Mouse (Mus musculus) heart, adult 2 months (tissue): ENCODE measurements around the gene Slc44a1. TPM values are rescaled to one million over a fixed set of nuclear protein-coding genes. Genes with fewer than 3 reads are reported as not detected.

Experiments used
- DNase-seq, 2 experiments: peaks; one replicate each; pipeline ENCODE4 v3.0.0; 2021
- H3K27ac ChIP-seq: fragments of 200-600 bp; 2 replicates; pipeline ENCODE4 v1.8.1; 2022
- H3K27me3 ChIP-seq: fragments of 200-500 bp; 2 replicates; pipeline ENCODE4 v1.6.1; 2012; ENCODE audit warnings: mild to moderate bottlenecking, low read length, inconsistent platforms, mixed read lengths; ENCODE audit not compliant: control insufficient read depth, insufficient read depth
- H3K36me3 ChIP-seq: fragments of 200-500 bp; 2 replicates; pipeline ENCODE4 v1.6.1; 2012; ENCODE audit warnings: low read length, inconsistent platforms; ENCODE audit not compliant: control insufficient read depth, insufficient read depth
- H3K4me1 ChIP-seq: fragments of 200-500 bp; 2 replicates; pipeline ENCODE4 v1.6.1; 2011; ENCODE audit warnings: low read length; ENCODE audit not compliant: control insufficient read depth, insufficient read depth
- H3K4me3 ChIP-seq: fragments of 200-600 bp; 2 replicates; pipeline ENCODE4 v1.8.1; 2022
- H3K79me2 ChIP-seq: fragments of 200-500 bp; replicated peaks from 2 replicates; pipeline ENCODE4 v1.6.1; 2012; ENCODE audit warnings: mild to moderate bottlenecking, inconsistent platforms, low read length, moderate library complexity, mixed read lengths; ENCODE audit not compliant: control insufficient read depth, insufficient read depth
- H3K9ac ChIP-seq: fragments of 200-500 bp; 2 replicates; pipeline ENCODE4 v1.6.1; 2012; ENCODE audit warnings: low read depth, mild to moderate bottlenecking, control low read depth, inconsistent platforms, low read length, mixed read lengths
- CTCF ChIP-seq: fragments of 200-600 bp; IDR thresholded peaks from 2 replicates; pipeline ENCODE4 v1.8.1; 2022; ENCODE audit warnings: antibody characterized with exemption, mild to moderate bottlenecking, moderate library complexity
- EP300 ChIP-seq: fragments of 200-500 bp; IDR thresholded peaks from 2 replicates; pipeline ENCODE4 v1.6.1; 2011; ENCODE audit warnings: low read depth, low read length, control low read depth; ENCODE audit not compliant: insufficient read depth
- POLR2A ChIP-seq: fragments of 200-500 bp; IDR thresholded peaks from 2 replicates; pipeline ENCODE4 v1.6.1; 2011; ENCODE audit warnings: mild to moderate bottlenecking, low read depth, low read length, control low read depth; ENCODE audit not compliant: insufficient read depth
- WGBS: fragments of 180-500 bp; shearing (Covaris S2); methylation state at CpG from one replicate; pipeline ENCODE4 v1.1.7; 2018; 5-methylcytosine and 5-hydroxymethylcytosine counted together
- intact Hi-C: fragments of 180-260 bp; cut with DNase I; formaldehyde crosslinking; loops from one replicate; pipeline ENCODE4 v1.15.1; 2025
- polyA plus RNA-seq: library from polyadenylated mRNA; depleted of rRNA; stranded (reverse); fragments of >200 nt; gene quantifications from 2 replicates; pipeline ENCODE4 v1.2.3, GENCODE M21; 2012
- total RNA-seq, 2 experiments: library from RNA; stranded (reverse); gene quantifications; 2 replicates each; pipeline ENCODE4 v1.2.3; 2021

Slc44a1 gene
- total and polyA plus RNA-seq, 3 experiments, result 22.7 to 32.3 (median 26.4) TPM

DNA sequence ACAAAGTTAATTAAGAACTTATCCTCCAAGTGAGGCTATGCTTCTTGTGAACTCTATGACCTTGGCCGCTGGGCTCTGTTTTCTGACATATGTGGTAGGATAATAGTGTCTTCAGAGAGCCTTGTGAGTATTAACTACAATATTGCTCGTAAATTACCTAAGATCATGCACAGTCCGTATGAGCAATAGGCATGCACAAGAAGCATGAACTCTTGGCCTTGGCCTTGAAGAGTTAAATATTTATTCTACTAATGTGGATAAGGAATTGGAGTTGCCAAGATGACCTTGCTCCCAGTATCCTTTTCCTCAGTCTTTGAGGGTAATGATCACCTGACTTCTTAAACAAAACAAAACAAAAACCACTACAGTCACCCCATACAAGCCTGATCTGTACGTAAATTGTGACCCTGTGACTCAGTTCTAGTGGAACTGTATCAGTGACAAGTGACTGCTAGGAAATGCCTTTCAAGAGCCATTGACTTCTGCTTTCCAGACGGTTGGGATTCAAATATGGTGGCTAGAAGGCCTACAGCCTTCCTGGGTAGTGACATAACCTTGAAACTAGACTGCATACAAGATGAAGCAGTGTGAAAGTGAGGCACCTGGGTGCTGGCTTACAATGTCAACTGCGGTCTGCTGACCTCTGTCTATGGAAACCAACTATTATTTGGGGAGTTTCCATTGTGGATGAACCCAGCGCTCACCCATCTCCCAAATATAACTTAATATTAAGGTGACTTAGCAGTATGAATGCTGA lies 150.7 kb downstream of the Slc44a1 start:
- no peak overlapping the region for H3K9ac ChIP-seq
- intact Hi-C loops, result loop anchor here (10.0 kb wide), 1 partner anchor 556 kb away; no protein-coding TSS in a partner anchor
- 81% methylated on average over 7 of the region's 7 CpGs for WGBS
- TF ChIP-seq EP300, result no peak
- no peak for TF ChIP-seq CTCF
- no peak for TF ChIP-seq POLR2A
- H3K27ac ChIP-seq, result peak overlapping the region; percentile 80
- H3K27me3 ChIP-seq, result no peaks in the 10 kb centered on the region
- DNase-seq, result no peak
- H3K4me1 ChIP-seq, result peaks cover 15% of the 10 kb centered on the region
- H3K79me2 ChIP-seq, result no peaks in the 10 kb centered on the region
- no peak overlapping the region for H3K4me3 ChIP-seq
- peaks cover 5% of the 10 kb centered on the region for H3K36me3 ChIP-seq

- Histone ChIP-seq H3K4me1 (peaks cover 16% of the 10 kb centered on the region), H3K27ac (peak overlapping the region; percentile 80), H3K4me3 (peak overlapping the region; percentile 2; the same call in 1 of the 2 replicates), H3K9ac (no peak overlapping the region), H3K36me3 (peaks cover 5% of the 10 kb centered on the region), H3K27me3 (no peaks in the 10 kb centered on the region), H3K79me2 (no peaks in the 10 kb centered on the region)
- TF ChIP-seq EP300, result no peak
- TF ChIP-seq CTCF, result no peak
- no peak for TF ChIP-seq POLR2A
- WGBS, result 71% methylated on average over 11 of the region's 11 CpGs
- intact Hi-C loops, result loop anchor here (10.0 kb wide), 1 partner anchor 557 kb away; no protein-coding TSS in a partner anchor
- no peak for DNase-seq
These were observed 151.3 kb downstream of the Slc44a1 start for GRCm38 (mm10) chr4:53591536-53591935.

DNA sequence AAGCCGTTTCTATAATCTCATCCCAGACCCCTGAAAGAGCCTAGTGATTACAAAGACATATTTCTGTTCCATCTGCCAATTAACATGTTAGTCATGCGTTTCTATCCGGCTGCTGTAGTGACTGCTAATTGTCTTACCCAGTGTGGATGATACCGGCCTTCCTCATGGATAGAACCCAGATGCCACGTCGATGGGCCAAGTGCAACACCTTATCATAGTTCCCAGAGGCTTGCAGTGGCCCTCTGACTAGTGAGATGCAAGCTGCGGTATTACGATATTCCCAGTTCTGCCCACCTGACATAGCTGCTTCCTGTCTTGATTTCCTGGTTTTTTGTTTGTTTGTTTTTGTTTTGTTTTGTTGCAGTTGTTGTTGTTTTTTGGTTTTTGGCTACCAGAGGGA lies 151.7 kb downstream of the Slc44a1 start:
- TF ChIP-seq EP300 (no peak), POLR2A (peak; percentile 50), CTCF (no peak)
- Histone ChIP-seq H3K9ac (no peak overlapping the region), H3K36me3 (peaks cover 5% of the 10 kb centered on the region), H3K4me3 (peak overlapping the region; percentile 2; the same call in 1 of the 2 replicates), H3K79me2 (no peaks in the 10 kb centered on the region), H3K4me1 (peaks cover 17% of the 10 kb centered on the region), H3K27me3 (no peaks in the 10 kb centered on the region), H3K27ac (peak overlapping the region; percentile 80)
- intact Hi-C loops, result loop anchor here (1.0 to 10.0 kb wide), 2 partner anchors 152 to 557 kb away; partner anchors contain the start of gene Slc44a1
- peak; percentile 47 to 53 for DNase-seq
- 44% methylated on average over 8 of the region's 8 CpGs for WGBS

DNA sequence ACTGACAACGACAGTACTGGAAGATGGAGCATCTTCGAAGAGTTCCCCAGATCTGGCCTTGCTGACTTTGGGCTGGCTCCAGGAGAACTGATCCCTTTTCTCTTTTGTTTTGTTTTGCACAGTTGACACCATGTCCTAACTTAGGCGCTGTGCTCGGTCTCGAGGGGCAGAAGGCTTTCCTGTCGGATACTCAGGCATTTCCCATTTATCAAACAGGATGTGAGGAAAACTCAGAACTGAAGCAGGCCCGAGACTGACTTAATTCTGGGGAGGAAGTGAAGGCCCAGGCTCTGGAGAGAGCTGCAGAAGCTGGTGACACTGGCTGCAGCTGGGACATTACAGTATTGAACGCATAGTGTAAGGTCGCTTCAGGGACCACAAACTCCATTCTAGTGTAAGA lies 152.2 kb downstream of the Slc44a1 start:
- Histone ChIP-seq H3K27me3 (no peaks in the 10 kb centered on the region), H3K79me2 (no peaks in the 10 kb centered on the region), H3K9ac (no peak overlapping the region), H3K4me1 (peaks cover 17% of the 10 kb centered on the region), H3K27ac (peak overlapping the region; percentile 80), H3K4me3 (peak overlapping the region; percentile 2; the same call in 1 of the 2 replicates), H3K36me3 (peaks cover 5% of the 10 kb centered on the region)
- 28% methylated on average over 9 of the region's 9 CpGs for WGBS
- DNase-seq, result peak; percentile 59 to 79
- peak; percentile 40; the same call in 1 of the 2 replicates for TF ChIP-seq POLR2A
- no peak for TF ChIP-seq CTCF
- peak; percentile 97 for TF ChIP-seq EP300
- intact Hi-C loops, result loop anchor here (1.0 to 10.0 kb wide), 2 partner anchors 152 to 558 kb away; partner anchors contain the start of gene Slc44a1

- no peaks in the 10 kb centered on the region for H3K79me2 ChIP-seq
- no peaks in the 10 kb centered on the region for H3K27me3 ChIP-seq
- WGBS, result 15% methylated on average over 4 of the region's 4 CpGs
- intact Hi-C loops, result loop anchor here (1.0 to 10.0 kb wide), 4 partner anchors 49 to 559 kb away; no protein-coding TSS in a partner anchor
- H3K9ac ChIP-seq, result no peak overlapping the region
- peaks cover 17% of the 10 kb centered on the region for H3K4me1 ChIP-seq
- DNase-seq, result peak; percentile 50 to 64
- TF ChIP-seq EP300 (peak; percentile 58; the same call in 1 of the 2 replicates), CTCF (peak; percentile 94), POLR2A (no peak)
- no peak overlapping the region for H3K4me3 ChIP-seq
- peak overlapping the region; percentile 80 for H3K27ac ChIP-seq
- peaks cover 5% of the 10 kb centered on the region for H3K36me3 ChIP-seq
These were observed 154.0 kb downstream of the Slc44a1 start for GRCm38 (mm10) chr4:53594204-53594603.
